Mouse (Mus musculus) cerebellum, postnatal 4 days (tissue): Measurements from ENCODE around the gene Eml5.

Experiments used
- DNase-seq, 2 experiments: peaks; one replicate each; pipeline ENCODE4 v3.0.0; 2022; ENCODE audit warnings: low spot score in 2 of 2, mixed read lengths in 1 of 2

The Eml5 gene

GRCm38 (mm10) chr12:98736951-98737800, 164.1 kb downstream of the Eml5 start, which contains the start of gene Ptpn21:
TSS of gene Ptpn21 (minus strand) at chr12:98737405.
- DNase-seq: peak in 1 of 2 experiments; percentile 15
